Mouse (Mus musculus) embryonic facial prominence, embryonic 14.5 days (tissue): ENCODE measurements around the gene Nbeal1. TPM values are rescaled to one million over a fixed set of nuclear protein-coding genes. Genes with fewer than 3 reads are reported as not detected.

Source experiments
- ATAC-seq: fragments of 200-750 bp; cut with Nextera tagmentation; 2 replicates; pipeline ENCODE4 v1.8.0; 2017; ENCODE audit warnings: low read depth, moderate number of reproducible peaks, moderate TSS enrichment
- DNase-seq: peaks from one replicate; pipeline ENCODE4 v3.0.0-alpha.2; 2015; ENCODE audit warnings: low spot score
- H3K27ac ChIP-seq: fragments of 300-500 bp; sonication (generic); replicated peaks from 2 replicates; pipeline ENCODE4 v1.5.1; 2014; ENCODE audit warnings: low read depth, mild to moderate bottlenecking, low read length, moderate library complexity
- H3K27me3 ChIP-seq: fragments of 300-500 bp; sonication (generic); replicated peaks from 2 replicates; pipeline ENCODE4 v1.6.1; 2014; ENCODE audit warnings: low read length; ENCODE audit not compliant: control insufficient read depth, insufficient read depth
- H3K36me3 ChIP-seq: fragments of 300-500 bp; sonication (generic); 2 replicates; pipeline ENCODE4 v1.6.1; 2014; ENCODE audit warnings: low read length, mixed read lengths; ENCODE audit not compliant: control insufficient read depth, insufficient read depth
- H3K4me1 ChIP-seq: fragments of 300-500 bp; sonication (generic); 2 replicates; pipeline ENCODE4 v1.6.1; 2014; ENCODE audit warnings: antibody characterized with exemption, low read length; ENCODE audit not compliant: control insufficient read depth, insufficient read depth
- H3K4me2 ChIP-seq: fragments of 300-500 bp; sonication (generic); 2 replicates; pipeline ENCODE4 v1.6.1; 2014; ENCODE audit warnings: low read depth, mild to moderate bottlenecking, low read length, moderate library complexity, mixed read lengths
- H3K4me3 ChIP-seq: fragments of 300-500 bp; sonication (generic); 2 replicates; pipeline ENCODE4 v1.5.1; 2014; ENCODE audit warnings: low read depth, mild to moderate bottlenecking, low read length
- H3K9ac ChIP-seq: fragments of 300-500 bp; sonication (generic); 2 replicates; pipeline ENCODE4 v1.6.1; 2014; ENCODE audit warnings: low read depth, mild to moderate bottlenecking, low read length, moderate library complexity, mixed read lengths
- H3K9me3 ChIP-seq: fragments of 300-500 bp; sonication (generic); 2 replicates; pipeline ENCODE4 v1.6.1; 2016; ENCODE audit warnings: low read length; ENCODE audit not compliant: control insufficient read depth
- WGBS: fragments of 180-500 bp; shearing (Covaris S2); extraction: QIAGEN DNeasy Blood & Tissue Kit; methylation state at CpG from one replicate; pipeline ENCODE4 v1.1.7; 2014; 5-methylcytosine and 5-hydroxymethylcytosine counted together
- polyA plus RNA-seq: library from polyadenylated mRNA; unstranded; fragments of >200 nt; fragmentation: Nextera tagmentation; extraction: Ambion mirVana; gene quantifications from 2 replicates; pipeline ENCODE4 v1.2.1, GENCODE M21; 2014

Nbeal1 gene
- polyA plus RNA-seq, 1 experiment from 2014 or later, result 10.1 TPM

- no peak overlapping the region for H3K4me3 ChIP-seq
- H3K9me3 ChIP-seq, result no peaks in the 10 kb centered on the region
- no peaks in the 10 kb centered on the region for H3K27me3 ChIP-seq
- DNase-seq (no peak), ATAC-seq (no peak)
- WGBS, result 93% methylated on average over 1 of the region's 1 CpGs
- H3K4me1 ChIP-seq, result no peaks in the 10 kb centered on the region
- H3K36me3 ChIP-seq, result peaks cover 23% of the 10 kb centered on the region
- H3K27ac ChIP-seq, result no peak overlapping the region
- no peak overlapping the region for H3K9ac ChIP-seq
- H3K4me2 ChIP-seq, result no peak overlapping the region
Measured at GRCm38 (mm10) chr1:60361626-60362025, 181.2 kb downstream of the Nbeal1 start.

DNA sequence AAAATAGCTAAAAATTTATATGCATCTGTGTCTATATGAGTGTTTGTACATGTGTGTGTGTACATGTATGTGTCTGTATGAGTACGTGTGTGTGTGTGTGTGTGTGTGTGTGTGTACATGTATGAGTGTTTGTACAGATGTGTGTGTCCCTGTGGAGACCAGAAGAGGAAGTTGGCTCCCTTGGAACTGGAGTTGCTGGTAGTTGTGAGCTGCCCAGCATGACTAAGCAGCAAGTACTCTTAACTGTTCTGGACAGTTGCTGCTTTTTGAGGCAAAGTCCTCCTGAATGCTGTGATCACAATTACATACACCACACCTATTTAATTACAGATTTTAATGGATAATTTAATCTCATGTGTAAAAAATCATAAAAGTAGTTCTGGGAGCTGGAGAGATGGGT, 196.2 kb downstream of the Nbeal1 start:
- peaks cover 47% of the 10 kb centered on the region for H3K36me3 ChIP-seq
- WGBS, result 96% methylated on average over 1 of the region's 1 CpGs
- H3K27me3 ChIP-seq, result no peaks in the 10 kb centered on the region

GRCm38 (mm10) chr1:60381910-60382309, 201.5 kb downstream of the Nbeal1 start:
- no peaks in the 10 kb centered on the region for H3K4me1 ChIP-seq
- DNase-seq (no peak), ATAC-seq (no peak)
- H3K9ac ChIP-seq, result no peak overlapping the region
- no peaks in the 10 kb centered on the region for H3K27me3 ChIP-seq
- no peaks in the 10 kb centered on the region for H3K9me3 ChIP-seq
- no peak overlapping the region for H3K27ac ChIP-seq
- H3K36me3 ChIP-seq, result peaks cover 36% of the 10 kb centered on the region
- WGBS, result 87% methylated on average over 3 of the region's 3 CpGs
- H3K4me2 ChIP-seq, result no peak overlapping the region
- H3K4me3 ChIP-seq, result no peak overlapping the region

More for the DNA sequence above, 196.2 kb downstream of the Nbeal1 start:
- Histone ChIP-seq H3K4me2 (no peak overlapping the region), H3K4me3 (no peak overlapping the region), H3K27ac (no peak overlapping the region), H3K9me3 (no peaks in the 10 kb centered on the region), H3K9ac (no peak overlapping the region), H3K4me1 (no peaks in the 10 kb centered on the region)
- DNase-seq (no peak), ATAC-seq (no peak)

Other genes starting within 250 kb of the Nbeal1 start
- gene Ica1l, start 137.4 kb upstream of the Nbeal1 start, polyA plus RNA-seq, result 1.9 and 2.5 TPM in 2 replicates
- gene Carf, start 82.4 kb upstream of the Nbeal1 start, polyA plus RNA-seq, result 6.3 and 7.1 TPM in 2 replicates
- 45.6 and 45.7 TPM in 2 replicates for gene Wdr12, start 82.0 kb upstream of the Nbeal1 start, polyA plus RNA-seq
- 5.6 and 7.0 TPM in 2 replicates for gene Cyp20a1, start 162.7 kb downstream of the Nbeal1 start, polyA plus RNA-seq
- 17.1 and 18.6 TPM in 2 replicates for gene Abi2, start 229.0 kb downstream of the Nbeal1 start, polyA plus RNA-seq